Mouse (Mus musculus) lung, embryonic 14.5 days (tissue): ENCODE results near the gene Bag3. TPM values are rescaled to one million over a fixed set of nuclear protein-coding genes. Genes with fewer than 3 reads are reported as not detected.

ENCODE experiments used
- ATAC-seq: fragments of 200-750 bp; cut with Nextera tagmentation; 2 replicates; pipeline ENCODE4 v1.8.0; 2017; ENCODE audit warnings: mild to moderate bottlenecking, moderate TSS enrichment, moderate library complexity; ENCODE audit not compliant: insufficient read depth
- DNase-seq: peaks from one replicate; pipeline ENCODE4 v3.0.0-alpha.2; 2015
- H3K27ac ChIP-seq: fragments of 300-500 bp; sonication (generic); 2 replicates; pipeline ENCODE4 v1.5.1; 2014; ENCODE audit warnings: low read depth, mild to moderate bottlenecking, moderate library complexity
- H3K27me3 ChIP-seq: fragments of 300-500 bp; sonication (generic); 2 replicates; pipeline ENCODE4 v1.6.1; 2014; ENCODE audit warnings: low read length, control low read depth; ENCODE audit not compliant: insufficient read depth
- H3K36me3 ChIP-seq: fragments of 300-500 bp; sonication (generic); 2 replicates; pipeline ENCODE4 v1.6.1; 2014; ENCODE audit warnings: control low read depth; ENCODE audit not compliant: insufficient read depth
- H3K4me1 ChIP-seq: fragments of 300-500 bp; sonication (generic); 2 replicates; pipeline ENCODE4 v1.6.1; 2014; ENCODE audit warnings: antibody characterized with exemption, control low read depth; ENCODE audit not compliant: insufficient read depth
- H3K4me2 ChIP-seq: fragments of 300-500 bp; sonication (generic); 2 replicates; pipeline ENCODE4 v1.6.1; 2014; ENCODE audit warnings: mild to moderate bottlenecking
- H3K4me3 ChIP-seq: fragments of 300-500 bp; sonication (generic); 2 replicates; pipeline ENCODE4 v1.5.1; 2014; ENCODE audit warnings: low read depth, low read length
- H3K9ac ChIP-seq: fragments of 300-500 bp; sonication (generic); 2 replicates; pipeline ENCODE4 v1.6.1; 2014
- H3K9me3 ChIP-seq: fragments of 300-500 bp; sonication (generic); 2 replicates; pipeline ENCODE4 v1.6.1; 2016; ENCODE audit warnings: low read depth, low read length, control low read depth
- CTCF ChIP-seq: IDR thresholded peaks from 2 replicates; pipeline ENCODE4 v1.5.1; 2016; ENCODE audit warnings: antibody characterized with exemption, low read depth
- WGBS: fragments of 180-500 bp; shearing (Covaris S2); extraction: QIAGEN DNeasy Blood & Tissue Kit; methylation state at CpG from one replicate; pipeline ENCODE4 v1.1.7; 2014; 5-methylcytosine and 5-hydroxymethylcytosine counted together
- polyA plus RNA-seq: library from polyadenylated mRNA; unstranded; fragments of >200 nt; fragmentation: Nextera tagmentation; extraction: Ambion mirVana; gene quantifications from 2 replicates; pipeline ENCODE4 v1.2.1, GENCODE M21; 2014

Bag3 gene
- polyA plus RNA-seq, 1 experiment from 2014 or later: 20.9 TPM

DNA sequence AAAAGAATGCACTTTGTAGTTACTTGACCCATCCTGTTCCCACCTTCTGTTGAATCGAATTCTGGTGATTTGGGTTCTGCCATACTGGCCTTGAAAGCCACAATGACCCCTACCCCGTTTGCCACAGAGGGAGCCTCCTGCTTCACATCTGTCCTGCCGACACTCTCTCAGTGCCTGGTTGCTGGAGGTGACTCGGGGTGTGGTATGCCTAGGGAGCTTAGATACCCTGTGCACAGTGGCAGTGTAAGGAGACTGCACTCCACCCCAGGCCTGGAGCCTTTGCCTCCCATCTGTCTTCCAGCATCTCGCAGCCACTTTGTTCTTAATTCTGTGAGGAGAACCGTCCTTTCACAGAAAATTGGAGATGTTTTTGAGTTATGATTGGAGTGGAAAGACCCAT lies 5.7 kb downstream of the Bag3 start:
- TF ChIP-seq CTCF: no peak
- H3K4me2 ChIP-seq: no peak overlapping the region
- DNase-seq: no peak
- H3K9me3 ChIP-seq: no peaks in the 10 kb centered on the region
- H3K9ac ChIP-seq: no peak overlapping the region
- H3K27ac ChIP-seq: peak overlapping the region; percentile 70
- H3K27me3 ChIP-seq: no peaks in the 10 kb centered on the region
- H3K4me1 ChIP-seq: peaks cover 49% of the 10 kb centered on the region
- no peaks in the 10 kb centered on the region for H3K36me3 ChIP-seq
- ATAC-seq: no peak
- WGBS: 28% methylated on average over 6 of the region's 6 CpGs
- no peak overlapping the region for H3K4me3 ChIP-seq

DNA sequence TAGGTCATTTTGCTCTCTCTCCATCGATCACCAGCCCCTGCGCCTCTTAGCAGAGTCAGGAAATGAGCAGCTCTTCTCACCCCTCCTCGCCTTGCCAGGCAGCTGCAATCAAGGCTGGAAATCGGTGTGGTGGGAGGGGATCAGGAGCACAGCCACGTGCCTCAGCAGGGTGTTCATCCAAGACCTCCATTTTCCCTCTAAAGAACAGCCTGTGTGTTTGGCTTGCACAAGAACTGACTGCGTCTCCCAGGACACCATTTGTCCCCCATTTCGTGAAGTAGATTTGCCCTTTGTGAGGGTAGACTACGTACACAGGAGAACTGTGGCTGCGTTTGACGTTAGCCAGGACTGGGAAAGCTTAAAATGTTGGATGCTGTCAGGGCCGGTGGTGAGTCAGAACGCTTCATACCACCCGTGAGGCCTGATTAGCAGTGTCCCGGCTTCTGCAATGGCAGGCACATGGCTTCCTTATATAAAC lies 6.2 kb downstream of the Bag3 start:
- Histone ChIP-seq H3K27ac (peak overlapping the region; percentile 70), H3K4me2 (peak overlapping the region; percentile 23; the same call in 1 of the 2 replicates), H3K9me3 (no peaks in the 10 kb centered on the region), H3K4me3 (no peak overlapping the region), H3K36me3 (no peaks in the 10 kb centered on the region), H3K9ac (no peak overlapping the region), H3K4me1 (peaks cover 53% of the 10 kb centered on the region), H3K27me3 (no peaks in the 10 kb centered on the region)
- peak; percentile 69 for DNase-seq
- no peak for TF ChIP-seq CTCF
- peak; percentile 48; the same call in 1 of the 2 replicates for ATAC-seq
- 22% methylated on average over 14 of the region's 14 CpGs for WGBS

DNA sequence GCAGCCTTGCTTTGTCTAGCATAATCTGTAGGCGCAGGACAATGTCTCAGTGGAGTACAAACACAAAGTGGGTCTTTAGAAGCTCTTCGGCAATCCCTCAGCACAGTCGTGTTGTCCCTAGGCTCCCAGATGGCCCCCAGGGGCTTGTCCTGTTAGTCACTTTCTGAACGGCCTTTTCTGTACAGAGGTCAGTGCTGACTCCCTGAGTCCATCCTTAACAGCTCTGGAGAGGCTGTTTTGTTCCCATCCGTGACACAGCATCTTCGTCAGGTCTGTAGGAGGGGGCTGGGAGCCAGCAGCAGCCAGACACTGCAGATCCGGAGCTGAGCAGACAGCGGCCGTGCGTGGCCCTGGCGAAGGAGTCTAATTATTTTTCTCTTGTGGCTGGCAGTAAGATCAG lies 7.6 kb downstream of the Bag3 start:
- peak overlapping the region; percentile 38; the same call in 1 of the 2 replicates for H3K9ac ChIP-seq
- no peaks in the 10 kb centered on the region for H3K36me3 ChIP-seq
- H3K4me2 ChIP-seq: peak overlapping the region; percentile 43
- peak overlapping the region; percentile 46; the same call in 1 of the 2 replicates for H3K27ac ChIP-seq
- TF ChIP-seq CTCF: no peak
- peaks cover 67% of the 10 kb centered on the region for H3K4me1 ChIP-seq
- no peak overlapping the region for H3K4me3 ChIP-seq
- WGBS: 28% methylated on average over 11 of the region's 11 CpGs
- H3K27me3 ChIP-seq: no peaks in the 10 kb centered on the region
- DNase-seq: peak; percentile 52
- H3K9me3 ChIP-seq: no peaks in the 10 kb centered on the region
- ATAC-seq: no peak

DNA sequence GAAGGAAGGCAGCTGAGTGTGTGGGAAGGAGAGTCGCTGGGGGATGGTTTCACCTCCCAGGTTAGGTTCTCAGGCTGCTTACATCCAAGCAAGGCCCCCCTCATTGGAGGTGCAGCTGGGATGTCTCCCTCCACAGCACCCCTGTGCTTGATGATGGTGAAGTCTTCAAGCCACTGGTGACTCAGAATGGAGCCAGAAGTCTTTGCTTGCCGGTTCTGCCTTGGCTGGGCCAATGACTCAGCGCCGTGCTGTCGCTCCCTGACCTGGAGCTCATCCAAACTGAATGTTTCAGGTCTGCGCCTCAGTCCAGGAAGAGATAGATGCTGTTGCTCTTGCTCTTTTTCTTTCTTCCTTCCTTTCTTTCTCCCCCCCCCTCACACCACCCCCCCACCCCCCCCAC lies 8.5 kb downstream of the Bag3 start:
- H3K4me1 ChIP-seq: peaks cover 70% of the 10 kb centered on the region
- no peak for TF ChIP-seq CTCF
- no peaks in the 10 kb centered on the region for H3K9me3 ChIP-seq
- no peak overlapping the region for H3K4me3 ChIP-seq
- no peaks in the 10 kb centered on the region for H3K36me3 ChIP-seq
- 19% methylated on average over 6 of the region's 6 CpGs for WGBS
- H3K4me2 ChIP-seq: peak overlapping the region; percentile 43
- peak overlapping the region; percentile 54; the same call in 1 of the 2 replicates for H3K27ac ChIP-seq
- DNase-seq (peak; percentile 71), ATAC-seq (no peak)
- peak overlapping the region; percentile 26; the same call in 1 of the 2 replicates for H3K9ac ChIP-seq
- no peaks in the 10 kb centered on the region for H3K27me3 ChIP-seq

DNA sequence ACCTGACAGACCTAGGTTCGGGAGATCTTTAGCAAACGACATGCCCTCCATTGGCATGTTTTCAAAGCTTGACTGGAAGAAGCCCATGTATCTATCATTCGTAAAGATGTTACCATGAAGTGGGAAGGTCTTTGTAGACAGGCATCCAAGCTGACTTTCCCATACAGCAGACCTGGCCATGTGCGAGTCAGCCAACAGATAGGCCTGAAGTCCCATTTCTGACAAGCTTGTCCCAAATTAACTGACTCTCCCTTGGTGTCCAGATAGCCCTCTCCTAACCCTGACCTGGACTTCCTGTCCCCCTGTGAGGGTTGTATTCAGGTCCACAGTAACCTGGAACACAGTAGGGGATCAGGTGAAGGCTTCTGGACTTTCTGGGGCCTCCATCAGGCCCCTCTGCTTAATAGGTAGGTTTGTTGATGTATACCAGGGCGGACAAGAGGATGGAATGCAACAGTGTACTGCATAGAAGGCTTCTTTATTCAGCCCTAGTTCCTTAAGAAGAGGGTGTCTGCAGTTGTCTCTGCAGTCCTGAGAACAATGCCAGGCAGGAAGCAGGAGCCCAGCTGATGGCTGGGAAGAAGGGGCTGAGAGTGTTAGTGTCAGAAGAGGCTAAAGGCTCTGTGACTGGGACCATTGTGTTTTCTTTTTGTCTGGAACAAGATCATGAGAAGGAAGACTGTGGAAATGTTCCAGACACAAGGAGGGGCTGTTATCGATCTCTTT lies 9.2 kb downstream of the Bag3 start:
- no peak overlapping the region for H3K9ac ChIP-seq
- peaks cover 70% of the 10 kb centered on the region for H3K4me1 ChIP-seq
- no peaks in the 10 kb centered on the region for H3K27me3 ChIP-seq
- H3K36me3 ChIP-seq: no peaks in the 10 kb centered on the region
- H3K4me3 ChIP-seq: no peak overlapping the region
- DNase-seq: peak; percentile 17
- no peak for TF ChIP-seq CTCF
- H3K4me2 ChIP-seq: no peak overlapping the region
- WGBS: 66% methylated on average over 6 of the region's 6 CpGs
- H3K27ac ChIP-seq: peak overlapping the region; percentile 21; the same call in 1 of the 2 replicates
- no peaks in the 10 kb centered on the region for H3K9me3 ChIP-seq
- no peak for ATAC-seq

DNA sequence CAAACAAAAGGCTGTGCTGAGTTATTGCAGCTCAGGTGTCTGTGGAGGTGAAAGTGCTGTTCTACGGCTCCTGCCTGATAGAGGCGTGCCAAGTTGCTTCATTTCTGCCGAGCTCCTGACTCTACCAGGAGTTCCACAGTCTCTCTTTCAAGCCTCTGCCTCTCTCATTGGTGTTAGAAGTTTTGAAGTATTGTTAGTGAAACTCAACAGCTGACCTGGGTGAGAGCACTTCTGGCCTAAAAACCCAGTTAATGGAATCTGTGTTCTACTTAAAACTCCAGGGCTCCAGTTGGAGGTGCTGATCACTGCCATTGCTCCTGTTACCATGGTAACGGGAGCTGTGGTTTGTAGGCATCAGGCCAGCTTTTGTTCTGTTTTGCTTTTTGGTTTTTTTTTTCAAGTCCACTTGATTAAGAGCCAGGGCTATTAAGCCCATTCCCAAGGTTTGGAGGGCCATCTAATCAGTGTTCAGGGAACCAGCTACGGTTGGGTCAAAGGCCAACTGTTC lies 11.6 kb downstream of the Bag3 start:
- Histone ChIP-seq H3K4me2 (no peak overlapping the region), H3K27ac (peak overlapping the region; percentile 81)

DNA sequence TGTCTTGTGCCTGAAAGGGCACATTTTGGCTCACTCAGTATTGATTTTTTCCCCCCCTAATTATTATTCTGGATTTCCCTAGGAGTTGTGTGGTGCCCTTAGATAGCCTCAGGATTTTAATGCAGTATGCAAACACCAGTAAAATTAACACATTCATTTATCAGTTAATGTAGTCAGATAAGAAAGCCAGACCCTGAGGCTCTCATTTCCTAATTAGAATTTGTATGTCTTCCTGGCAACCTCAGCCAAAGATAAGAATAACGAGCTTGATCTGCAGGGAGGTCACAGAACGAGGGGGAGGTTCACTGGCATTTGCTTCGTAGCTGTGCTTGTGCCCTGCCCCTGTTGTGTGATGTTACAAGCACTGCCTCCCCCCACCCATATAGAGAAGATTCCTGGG lies 12.7 kb downstream of the Bag3 start:
- TF ChIP-seq CTCF: no peak
- no peaks in the 10 kb centered on the region for H3K9me3 ChIP-seq
- WGBS: 29% methylated on average over 3 of the region's 3 CpGs
- H3K27ac ChIP-seq: no peak overlapping the region
- ATAC-seq (no peak), DNase-seq (no peak)
- H3K9ac ChIP-seq: no peak overlapping the region
- H3K4me2 ChIP-seq: no peak overlapping the region
- peaks cover 47% of the 10 kb centered on the region for H3K4me1 ChIP-seq
- no peaks in the 10 kb centered on the region for H3K27me3 ChIP-seq
- H3K36me3 ChIP-seq: peaks cover 10% of the 10 kb centered on the region; the same call in 1 of the 2 replicates
- H3K4me3 ChIP-seq: no peak overlapping the region

More for the DNA sequence above, 11.6 kb downstream of the Bag3 start:
- ATAC-seq: peak; percentile 29; the same call in 1 of the 2 replicates
- Histone ChIP-seq H3K4me1 (peaks cover 51% of the 10 kb centered on the region), H3K9ac (no peak overlapping the region), H3K9me3 (no peaks in the 10 kb centered on the region), H3K4me3 (no peak overlapping the region), H3K36me3 (peaks cover under 1% of the 10 kb centered on the region; the same call in 1 of the 2 replicates), H3K27me3 (no peaks in the 10 kb centered on the region)
- peak; percentile 86 for DNase-seq
- WGBS: 46% methylated on average over 5 of the region's 5 CpGs
- no peak for TF ChIP-seq CTCF
